Mouse (Mus musculus) heart, embryonic 16.5 days (tissue): Measurements from ENCODE around the gene Ets2. TPM values are rescaled to one million over a fixed set of nuclear protein-coding genes. Genes with fewer than 3 reads are reported as not detected.
A peak's percentile ranks its signal among the peaks of the same experiment; 100 is the strongest.

ENCODE experiments used
- ATAC-seq: fragments of 200-750 bp; cut with Nextera tagmentation; replicated peaks from 2 replicates; pipeline ENCODE4 v1.8.0; 2017; ENCODE audit warnings: moderate number of reproducible peaks; ENCODE audit not compliant: insufficient read depth, low FRiP score; ENCODE audit errors: extremely low read depth
- H3K27ac ChIP-seq: fragments of 300-500 bp; sonication (generic); 2 replicates; pipeline ENCODE4 v1.5.1; 2014; ENCODE audit warnings: mild to moderate bottlenecking, low read length, control low read depth, moderate library complexity
- H3K27me3 ChIP-seq: fragments of 300-500 bp; sonication (generic); 2 replicates; pipeline ENCODE4 v1.6.1; 2014; ENCODE audit warnings: low read length, mixed read lengths; ENCODE audit not compliant: control insufficient read depth, insufficient read depth
- H3K36me3 ChIP-seq: fragments of 300-500 bp; sonication (generic); 2 replicates; pipeline ENCODE4 v1.6.1; 2014; ENCODE audit not compliant: control insufficient read depth, insufficient read depth
- H3K4me1 ChIP-seq: fragments of 300-500 bp; sonication (generic); 2 replicates; pipeline ENCODE4 v1.6.1; 2014; ENCODE audit warnings: low read length, mixed read lengths; ENCODE audit not compliant: control insufficient read depth, insufficient read depth
- H3K4me2 ChIP-seq: fragments of 300-500 bp; sonication (generic); 2 replicates; pipeline ENCODE4 v1.6.1; 2014; ENCODE audit warnings: low read depth, mild to moderate bottlenecking, control low read depth, low read length
- H3K4me3 ChIP-seq: fragments of 300-500 bp; sonication (generic); 2 replicates; pipeline ENCODE4 v1.5.1; 2014; ENCODE audit warnings: mild to moderate bottlenecking, control low read depth, low read length
- H3K9ac ChIP-seq: fragments of 300-500 bp; sonication (generic); 2 replicates; pipeline ENCODE4 v1.6.1; 2014; ENCODE audit warnings: low read length, control low read depth
- H3K9me3 ChIP-seq: fragments of 300-500 bp; sonication (generic); replicated peaks from 2 replicates; pipeline ENCODE4 v1.6.1; 2016; ENCODE audit warnings: low read length; ENCODE audit not compliant: control insufficient read depth
- WGBS: fragments of 180-500 bp; shearing (Covaris S2); extraction: QIAGEN DNeasy Blood & Tissue Kit; methylation state at CpG from one replicate; pipeline ENCODE4 v1.1.7; 2014; 5-methylcytosine and 5-hydroxymethylcytosine counted together
- polyA plus RNA-seq: library from polyadenylated mRNA; unstranded; fragments of >200 nt; fragmentation: Nextera tagmentation; extraction: Ambion mirVana; gene quantifications from 2 replicates; pipeline ENCODE4 v1.2.1, GENCODE M21; 2015

The Ets2 gene
- polyA plus RNA-seq, 1 experiment from 2014 or later: 73.6 TPM

DNA sequence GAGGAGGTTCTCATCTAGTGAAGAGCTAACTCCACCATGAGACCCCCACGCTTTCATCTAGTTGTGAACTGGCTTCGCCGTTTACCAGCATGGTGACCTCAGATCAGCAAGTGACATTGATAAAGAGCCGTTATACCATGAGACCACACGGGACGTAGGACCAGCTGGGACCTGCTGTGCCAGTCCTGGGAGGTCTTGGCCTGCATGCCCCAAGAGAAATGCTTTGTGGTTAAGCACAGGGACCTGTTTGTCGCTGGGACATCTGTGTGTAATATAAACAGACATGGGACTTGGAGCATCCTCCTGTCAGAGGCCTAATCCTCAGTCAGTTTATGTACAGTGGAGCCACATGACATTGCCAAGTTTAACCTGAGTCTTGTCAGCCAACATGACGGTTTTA, 18.7 kb downstream of the Ets2 start:
- 89% methylated on average over 8 of the region's 8 CpGs for WGBS
- Histone ChIP-seq H3K9me3 (peaks cover 10% of the 10 kb centered on the region; the same call in 1 of the 2 replicates), H3K4me1 (no peaks in the 10 kb centered on the region), H3K4me3 (no peak overlapping the region), H3K27me3 (no peaks in the 10 kb centered on the region), H3K4me2 (no peak overlapping the region), H3K27ac (no peak overlapping the region), H3K36me3 (peaks cover 62% of the 10 kb centered on the region), H3K9ac (no peak overlapping the region)
- ATAC-seq: no peak

DNA sequence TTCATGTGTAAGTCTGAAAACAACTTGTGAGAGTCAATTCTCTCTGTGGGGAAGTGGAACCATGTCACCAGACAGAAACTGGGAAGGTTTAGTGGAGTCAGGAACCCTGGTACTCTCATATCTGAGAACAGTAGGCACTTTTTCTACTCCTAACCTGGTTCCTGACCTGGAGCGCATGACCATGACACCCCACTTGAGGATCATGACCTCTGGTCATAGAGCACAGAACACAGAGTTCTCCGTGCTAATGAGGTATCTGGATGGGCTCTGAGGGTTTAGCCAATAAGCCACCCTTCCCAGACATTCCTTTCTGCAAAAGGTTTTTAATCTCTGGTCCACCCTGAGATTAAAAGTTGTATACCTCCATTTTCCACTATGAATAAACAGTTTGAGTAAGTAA, 22.4 kb downstream of the Ets2 start:
- 82% methylated on average over 2 of the region's 2 CpGs for WGBS
- H3K9ac ChIP-seq: no peak overlapping the region
- no peak for ATAC-seq

DNA sequence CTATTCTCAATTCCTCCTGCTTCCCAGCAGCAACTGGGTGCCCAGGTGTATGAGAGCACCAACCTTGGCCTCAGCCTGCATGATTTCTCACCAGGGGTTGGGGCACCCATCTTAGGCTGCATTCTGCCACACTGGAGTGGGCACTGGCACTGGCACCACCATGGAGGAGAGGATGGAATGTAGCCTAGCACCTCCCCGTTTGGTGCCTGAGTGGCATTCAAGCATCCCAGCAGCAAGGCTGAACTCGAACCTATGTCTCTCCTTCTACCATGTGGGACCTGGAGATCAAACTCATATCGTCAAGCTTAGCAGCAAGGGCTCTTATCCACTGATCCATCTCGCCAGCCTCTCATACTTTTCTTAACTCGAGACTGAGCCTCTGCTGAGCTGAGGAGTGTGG, 22.9 kb downstream of the Ets2 start:
- H3K27me3 ChIP-seq: no peaks in the 10 kb centered on the region
- H3K27ac ChIP-seq: no peak overlapping the region
- no peak for ATAC-seq
- WGBS: 74% methylated on average over 5 of the region's 5 CpGs
- H3K4me2 ChIP-seq: no peak overlapping the region
- peaks cover 21% of the 10 kb centered on the region for H3K36me3 ChIP-seq
- peaks cover 5% of the 10 kb centered on the region for H3K4me1 ChIP-seq
- no peak overlapping the region for H3K4me3 ChIP-seq
- H3K9me3 ChIP-seq: peaks cover 10% of the 10 kb centered on the region; the same call in 1 of the 2 replicates
- H3K9ac ChIP-seq: no peak overlapping the region

More for the DNA sequence above, 22.4 kb downstream of the Ets2 start:
- Histone ChIP-seq H3K9me3 (peaks cover 10% of the 10 kb centered on the region; the same call in 1 of the 2 replicates), H3K4me1 (peaks cover 5% of the 10 kb centered on the region), H3K4me3 (no peak overlapping the region), H3K4me2 (no peak overlapping the region), H3K27ac (no peak overlapping the region), H3K27me3 (no peaks in the 10 kb centered on the region), H3K36me3 (peaks cover 25% of the 10 kb centered on the region)

DNA sequence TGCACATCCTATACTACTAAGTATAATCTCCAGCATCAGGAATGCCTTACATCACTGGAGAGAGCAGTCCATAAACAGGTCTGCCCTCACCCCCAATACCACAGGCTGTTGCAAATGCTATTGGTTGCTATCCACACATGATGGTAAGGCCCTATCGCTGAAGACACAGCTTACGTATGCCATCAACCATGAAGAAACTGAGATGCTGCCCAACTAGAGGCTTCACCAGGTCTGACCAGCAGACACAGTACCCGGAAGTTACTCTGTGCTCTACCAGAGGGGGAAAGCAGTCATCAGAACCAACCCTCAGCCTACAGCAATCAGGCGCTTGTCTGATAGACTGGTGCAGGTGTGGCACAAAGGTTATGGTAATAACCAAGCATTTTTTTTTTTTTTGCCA, 24.9 kb downstream of the Ets2 start:
- Histone ChIP-seq H3K9me3 (0 out of 2 replicates have a peak, but pooled peaks cover 4% of the 10 kb centered on the region), H3K27me3 (no peaks in the 10 kb centered on the region), H3K9ac (no peak overlapping the region), H3K27ac (no peak overlapping the region), H3K4me1 (peaks cover 5% of the 10 kb centered on the region), H3K4me3 (no peak overlapping the region), H3K4me2 (no peak overlapping the region), H3K36me3 (0 out of 2 replicates have a peak, but pooled peaks cover 2% of the 10 kb centered on the region)
- WGBS: 92% methylated on average over 4 of the region's 4 CpGs
- ATAC-seq: no peak

DNA sequence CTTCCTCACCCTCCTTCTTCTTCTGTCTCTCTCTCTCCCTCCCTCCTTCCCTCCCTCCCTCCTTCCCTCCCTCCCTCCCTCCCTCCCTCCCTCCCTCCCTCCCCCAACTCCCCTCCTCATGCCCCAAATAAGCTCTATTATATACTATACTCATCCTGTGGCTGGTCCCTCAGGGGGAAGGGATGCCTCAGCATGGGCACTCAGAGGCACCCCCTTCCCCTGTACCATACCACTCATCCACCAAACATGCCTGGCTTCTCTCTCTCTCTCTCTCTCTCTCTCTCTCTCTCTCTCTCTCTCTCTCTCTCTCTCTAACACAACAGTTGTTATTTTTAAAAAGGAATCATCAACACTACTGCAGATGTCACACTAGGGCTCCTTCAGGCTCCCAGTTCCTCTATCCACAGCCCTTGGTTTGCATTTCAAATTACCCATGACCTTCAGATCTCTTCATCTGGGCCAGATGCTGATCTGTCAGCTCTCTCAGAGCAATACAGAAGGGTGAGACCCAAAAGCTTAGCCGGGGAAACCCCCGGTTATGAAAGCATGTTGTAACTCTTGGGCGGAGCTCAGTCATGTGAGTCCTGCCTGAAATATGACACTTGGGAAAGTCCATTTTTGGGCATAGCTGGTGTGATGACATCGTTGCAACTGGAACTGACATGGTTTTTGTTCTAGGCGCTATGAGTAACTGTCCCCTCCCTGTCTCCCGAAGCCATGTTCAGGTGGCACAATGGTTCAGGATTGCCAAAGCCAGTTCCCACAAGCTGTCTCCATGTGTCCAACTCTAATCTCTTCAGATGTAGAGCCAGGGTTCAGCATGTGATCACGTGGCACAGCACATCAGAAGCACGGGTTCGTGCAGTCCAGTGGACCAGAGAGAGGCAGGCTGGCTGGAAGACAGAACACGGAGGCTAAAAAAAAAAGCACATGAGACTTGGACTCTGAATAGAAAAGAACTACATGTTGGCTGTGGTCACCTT, 26.9 kb downstream of the Ets2 start:
- no peak overlapping the region for H3K4me3 ChIP-seq
- H3K27me3 ChIP-seq: no peaks in the 10 kb centered on the region
- H3K4me2 ChIP-seq: no peak overlapping the region
- H3K36me3 ChIP-seq: no peaks in the 10 kb centered on the region
- no peak overlapping the region; the same call in 1 of the 2 replicates for H3K9ac ChIP-seq
- peaks cover 5% of the 10 kb centered on the region for H3K4me1 ChIP-seq
- no peak overlapping the region for H3K27ac ChIP-seq
- WGBS: 67% methylated on average over 10 of the region's 10 CpGs
- 0 out of 2 replicates have a peak, but pooled peaks have one; percentile 32 for ATAC-seq
- no peaks in the 10 kb centered on the region for H3K9me3 ChIP-seq

DNA sequence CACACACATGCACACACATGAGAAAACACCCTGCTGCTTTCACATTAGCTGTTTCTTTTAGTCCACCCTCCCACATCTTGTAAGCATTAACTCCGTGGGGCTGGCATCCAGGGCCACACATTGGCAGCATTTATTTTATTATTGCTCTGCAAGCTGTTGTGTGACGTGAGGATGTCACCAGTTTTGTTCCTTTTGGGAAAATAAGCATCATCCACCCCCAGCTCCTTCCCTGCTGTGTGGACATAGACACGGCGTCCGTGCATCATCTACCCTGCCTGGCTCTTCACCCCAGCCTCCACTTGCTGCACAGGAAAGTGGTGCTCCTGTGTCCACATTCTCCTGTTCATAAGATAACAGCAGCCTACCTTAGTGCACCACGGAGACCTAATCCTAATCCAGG, 27.9 kb downstream of the Ets2 start:
- ATAC-seq: no peak
- WGBS: 74% methylated on average over 6 of the region's 6 CpGs
- Histone ChIP-seq H3K4me1 (peaks cover 5% of the 10 kb centered on the region), H3K9me3 (no peaks in the 10 kb centered on the region), H3K4me2 (no peak overlapping the region), H3K9ac (no peak overlapping the region), H3K27ac (no peak overlapping the region), H3K27me3 (no peaks in the 10 kb centered on the region; the same call in 1 of the 2 replicates), H3K36me3 (no peaks in the 10 kb centered on the region), H3K4me3 (no peak overlapping the region)

DNA sequence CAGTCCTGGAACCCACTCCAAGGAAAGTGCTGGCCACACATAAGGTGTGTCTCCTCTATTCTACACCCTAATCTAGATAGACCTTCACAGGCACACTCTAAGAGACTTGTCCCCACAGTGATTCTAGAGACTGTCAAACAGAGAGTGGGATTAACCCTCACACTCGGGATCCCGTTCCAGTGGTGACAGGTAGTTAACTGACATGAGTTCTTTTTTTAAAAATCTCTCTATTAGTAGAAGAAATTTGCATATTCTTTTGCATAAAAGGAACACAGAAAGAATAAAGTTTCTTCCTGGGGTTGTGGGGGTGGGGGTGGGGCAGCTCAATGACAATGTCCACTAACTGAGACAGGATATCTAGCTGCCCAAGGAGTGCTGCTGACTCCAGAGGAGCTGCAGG, 32.9 kb downstream of the Ets2 start:
- no peak for ATAC-seq
- Histone ChIP-seq H3K9ac (no peak overlapping the region), H3K4me2 (no peak overlapping the region), H3K27ac (no peak overlapping the region), H3K4me1 (no peaks in the 10 kb centered on the region), H3K36me3 (no peaks in the 10 kb centered on the region), H3K27me3 (no peaks in the 10 kb centered on the region; the same call in 1 of the 2 replicates), H3K9me3 (no peaks in the 10 kb centered on the region), H3K4me3 (no peak overlapping the region)
- 58% methylated on average over 2 of the region's 2 CpGs for WGBS

DNA sequence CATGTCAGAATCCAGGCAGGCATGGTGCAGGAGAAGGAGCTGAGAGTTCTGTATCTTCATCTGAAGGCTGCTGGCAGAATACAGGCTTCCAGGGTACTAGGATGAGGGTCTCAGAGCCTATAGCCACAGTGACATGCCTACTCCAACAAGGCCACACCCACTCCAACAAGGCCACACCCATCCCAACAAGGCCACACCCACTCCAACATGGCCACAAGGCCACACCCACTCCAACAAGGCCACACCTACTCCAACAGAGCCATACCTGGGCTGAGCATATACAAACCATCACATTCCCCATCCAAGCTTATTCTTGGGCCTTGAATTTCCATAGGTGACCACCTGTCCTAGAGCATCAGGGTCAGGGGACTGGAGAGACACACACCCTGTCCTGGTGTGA, 34.2 kb downstream of the Ets2 start:
- no peak overlapping the region for H3K4me3 ChIP-seq
- no peaks in the 10 kb centered on the region; the same call in 1 of the 2 replicates for H3K4me1 ChIP-seq
- no peak overlapping the region for H3K4me2 ChIP-seq
- no peaks in the 10 kb centered on the region; the same call in 1 of the 2 replicates for H3K27me3 ChIP-seq
- H3K9me3 ChIP-seq: no peaks in the 10 kb centered on the region
- ATAC-seq: no peak
- no peak overlapping the region for H3K27ac ChIP-seq
- no peak overlapping the region for H3K9ac ChIP-seq
- H3K36me3 ChIP-seq: no peaks in the 10 kb centered on the region

DNA sequence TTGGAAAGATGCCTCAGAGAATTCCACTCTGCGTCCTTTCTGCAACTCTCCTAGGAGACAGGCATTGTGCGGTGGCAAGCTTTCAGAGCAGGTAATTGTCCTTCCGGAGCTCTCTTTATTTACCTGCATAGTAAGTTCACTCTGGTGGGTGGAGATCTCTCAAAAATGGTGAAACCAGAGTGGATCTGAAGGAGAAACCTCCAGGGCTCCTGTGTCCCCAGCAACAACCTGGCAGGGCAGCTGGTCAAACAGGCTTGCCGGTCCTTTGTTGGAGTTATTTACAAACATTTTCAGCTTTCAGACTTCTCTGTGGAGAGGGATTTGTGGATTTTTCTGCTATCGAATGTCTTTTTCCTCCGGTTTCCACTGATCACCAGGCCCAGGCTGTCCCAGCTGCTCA, 34.6 kb downstream of the Ets2 start:
- no peak for ATAC-seq
- Histone ChIP-seq H3K4me3 (no peak overlapping the region), H3K36me3 (no peaks in the 10 kb centered on the region), H3K27ac (no peak overlapping the region), H3K4me1 (no peaks in the 10 kb centered on the region; the same call in 1 of the 2 replicates), H3K9me3 (no peaks in the 10 kb centered on the region), H3K27me3 (no peaks in the 10 kb centered on the region; the same call in 1 of the 2 replicates), H3K4me2 (no peak overlapping the region), H3K9ac (no peak overlapping the region)
- WGBS: 80% methylated on average over 6 of the region's 6 CpGs
